Mouse (Mus musculus) stomach, postnatal 0 days (tissue): ENCODE measurements around the gene Rack1. TPM values are rescaled to one million over a fixed set of nuclear protein-coding genes. Genes with fewer than 3 reads are reported as not detected.
"Not testable (repeated sequence)": the region's sequence is repeated elsewhere in the genome, so short reads cannot be mapped to it uniquely, and the experiment has no call there.

Experiments used
- ATAC-seq: fragments of 200-750 bp; cut with Nextera tagmentation; 2 replicates; pipeline ENCODE4 v1.8.0; 2017; ENCODE audit not compliant: low FRiP score, low TSS enrichment
- DNase-seq: peaks from one replicate; pipeline ENCODE4 v3.0.0-alpha.2; 2016; ENCODE audit warnings: low spot score
- H3K27ac ChIP-seq: fragments of 300-500 bp; sonication (generic); replicated peaks from 2 replicates; pipeline ENCODE4 v1.5.1; 2014; ENCODE audit warnings: mild to moderate bottlenecking, control low read depth
- H3K27me3 ChIP-seq: fragments of 300-500 bp; sonication (generic); 2 replicates; pipeline ENCODE4 v1.6.1; 2014; ENCODE audit warnings: low read length; ENCODE audit not compliant: control insufficient read depth, insufficient read depth
- H3K36me3 ChIP-seq: fragments of 300-500 bp; sonication (generic); 2 replicates; pipeline ENCODE4 v1.6.1; 2014; ENCODE audit warnings: low read length, mixed read lengths; ENCODE audit not compliant: control insufficient read depth, insufficient read depth
- H3K4me1 ChIP-seq: fragments of 300-500 bp; sonication (generic); replicated peaks from 2 replicates; pipeline ENCODE4 v1.6.1; 2014; ENCODE audit warnings: antibody characterized with exemption; ENCODE audit not compliant: control insufficient read depth, insufficient read depth
- H3K4me2 ChIP-seq: fragments of 300-500 bp; sonication (generic); replicated peaks from 2 replicates; pipeline ENCODE4 v1.6.1; 2014; ENCODE audit warnings: low read depth, mild to moderate bottlenecking, control low read depth, moderate library complexity
- H3K4me3 ChIP-seq: fragments of 300-500 bp; sonication (generic); 2 replicates; pipeline ENCODE4 v1.5.1; 2014; ENCODE audit warnings: low read depth, low read length, control low read depth
- H3K9ac ChIP-seq: fragments of 300-500 bp; sonication (generic); 2 replicates; pipeline ENCODE4 v1.6.1; 2014; ENCODE audit warnings: mild to moderate bottlenecking, low read length, control low read depth, mixed read lengths
- H3K9me3 ChIP-seq: fragments of 300-500 bp; sonication (generic); 2 replicates; pipeline ENCODE4 v1.6.1; 2016; ENCODE audit warnings: low read length; ENCODE audit not compliant: control insufficient read depth
- CTCF ChIP-seq: IDR thresholded peaks from 2 replicates; pipeline ENCODE4 v1.5.1; 2016; ENCODE audit warnings: antibody characterized with exemption, low read depth, mild to moderate bottlenecking, moderate library complexity
- EP300 ChIP-seq: optimal IDR thresholded peaks from 2 replicates; pipeline ENCODE3; 2016; ENCODE audit warnings: antibody characterized with exemption
- WGBS: fragments of 180-500 bp; shearing (Covaris S2); extraction: QIAGEN DNeasy Blood & Tissue Kit; methylation state at CpG from one replicate; pipeline ENCODE4 v1.1.7; 2014; 5-methylcytosine and 5-hydroxymethylcytosine counted together
- polyA plus RNA-seq: library from polyadenylated mRNA; unstranded; fragments of >200 nt; fragmentation: Nextera tagmentation; extraction: Ambion mirVana; gene quantifications from 2 replicates; pipeline ENCODE4 v1.2.1, GENCODE M21; 2015

Gene Rack1
- polyA plus RNA-seq, 1 experiment from 2014 or later: 529 TPM

DNA sequence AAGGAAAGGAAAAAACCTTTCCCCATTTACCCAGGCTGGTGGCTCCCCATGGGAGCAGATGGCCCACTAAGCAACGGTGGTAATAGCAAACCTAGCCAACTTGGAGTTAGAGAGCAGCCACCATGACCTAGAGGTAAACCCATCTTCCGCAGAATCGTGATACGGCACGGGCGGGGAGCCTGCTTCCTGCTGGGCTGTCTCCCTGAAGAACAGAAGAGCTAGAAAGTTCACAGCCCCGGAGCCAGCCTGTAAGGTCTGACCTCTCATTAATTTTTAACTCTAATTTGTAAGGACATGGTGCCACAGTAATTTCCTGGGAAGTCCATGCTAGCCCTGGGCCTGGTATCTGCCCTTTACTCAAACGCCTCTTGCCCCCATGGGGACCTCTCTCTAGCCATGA is 9.2 kb upstream of the Rack1 start:
- Histone ChIP-seq H3K27ac (no peak overlapping the region), H3K9me3 (no peaks in the 10 kb centered on the region), H3K4me3 (no peak overlapping the region), H3K4me1 (no peaks in the 10 kb centered on the region), H3K36me3 (no peaks in the 10 kb centered on the region), H3K27me3 (no peaks in the 10 kb centered on the region), H3K4me2 (no peak overlapping the region), H3K9ac (no peak overlapping the region)
- WGBS: 53% methylated on average over 8 of the region's 8 CpGs
- TF ChIP-seq CTCF (no peak), EP300 (no peak)
- DNase-seq: no peak
- no peak for ATAC-seq

DNA sequence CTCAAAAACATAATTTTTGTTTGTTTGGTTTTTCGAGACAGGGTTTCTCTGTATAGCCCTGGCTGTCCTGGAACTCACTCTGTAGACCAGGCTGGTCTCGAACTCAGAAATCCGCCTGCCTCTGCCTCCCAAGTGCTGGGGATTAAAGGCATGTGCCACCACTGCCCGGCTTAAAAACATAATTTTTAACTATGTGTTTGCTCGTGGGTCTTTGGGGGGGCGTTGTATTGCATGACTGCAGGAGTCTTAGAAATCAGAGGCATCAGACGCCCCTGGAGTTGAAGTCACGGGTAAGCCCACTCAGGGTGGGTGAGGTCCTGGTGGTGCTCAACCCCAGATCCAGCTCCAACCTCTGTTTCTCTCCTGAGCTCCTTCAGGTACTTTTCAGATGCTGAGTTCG is 8.2 kb upstream of the Rack1 start:
- 89% methylated on average over 9 of the region's 9 CpGs for WGBS
- not testable (repeated sequence) for H3K4me2 ChIP-seq, H3K27ac ChIP-seq, DNase-seq, H3K27me3 ChIP-seq, H3K9me3 ChIP-seq, H3K9ac ChIP-seq, H3K4me3 ChIP-seq, H3K4me1 ChIP-seq, H3K36me3 ChIP-seq, ATAC-seq

DNA sequence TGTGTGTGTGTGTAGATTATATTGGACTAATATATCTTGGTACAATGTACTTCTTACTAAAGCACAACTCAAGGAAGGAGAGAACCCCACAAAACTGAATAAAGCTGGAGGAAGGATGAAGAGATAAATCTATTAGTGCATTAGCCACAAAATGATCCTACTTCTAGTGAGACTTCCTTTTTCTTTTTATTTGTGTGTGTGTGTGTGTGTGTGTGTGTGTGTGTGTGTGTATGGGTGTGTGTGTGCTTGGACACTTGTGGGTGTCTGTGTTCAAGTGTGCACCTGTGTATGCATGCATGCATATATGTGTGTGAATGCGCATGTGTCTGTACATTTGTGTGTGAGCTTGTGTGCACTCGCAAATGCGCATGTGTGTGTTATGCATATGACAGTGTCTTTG is 6.9 kb upstream of the Rack1 start:
- no peak overlapping the region for H3K4me3 ChIP-seq
- H3K27me3 ChIP-seq: no peaks in the 10 kb centered on the region
- no peaks in the 10 kb centered on the region for H3K4me1 ChIP-seq
- ATAC-seq (no peak), DNase-seq (no peak)
- H3K9ac ChIP-seq: no peak overlapping the region
- H3K27ac ChIP-seq: no peak overlapping the region
- no peaks in the 10 kb centered on the region for H3K36me3 ChIP-seq
- no peak overlapping the region for H3K4me2 ChIP-seq
- TF ChIP-seq EP300: no peak
- no peak for TF ChIP-seq CTCF
- 97% methylated on average over 3 of the region's 3 CpGs for WGBS
- no peaks in the 10 kb centered on the region for H3K9me3 ChIP-seq

DNA sequence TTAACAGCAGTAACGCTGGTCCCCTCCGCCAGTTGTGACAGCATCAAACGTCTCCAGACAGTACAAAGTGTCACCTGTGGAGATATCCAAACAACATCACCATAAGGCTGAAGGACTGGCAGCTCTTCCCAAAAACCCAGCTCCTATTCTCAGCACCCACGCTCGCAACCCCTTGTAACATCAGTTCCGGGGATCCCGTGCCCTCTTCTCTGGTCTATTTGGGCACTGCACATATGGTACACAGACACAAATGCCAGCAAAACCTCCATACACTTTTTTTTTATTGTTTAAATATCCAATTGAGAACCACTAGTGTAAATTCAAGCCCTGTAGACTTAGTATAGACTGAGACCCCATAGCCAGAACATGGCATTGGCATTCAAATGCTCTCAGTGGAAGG is 4.9 kb upstream of the Rack1 start:
- Histone ChIP-seq H3K27ac (no peak overlapping the region), H3K4me2 (no peak overlapping the region), H3K9ac (no peak overlapping the region), H3K36me3 (no peaks in the 10 kb centered on the region), H3K4me3 (no peak overlapping the region), H3K27me3 (no peaks in the 10 kb centered on the region), H3K9me3 (no peaks in the 10 kb centered on the region), H3K4me1 (no peaks in the 10 kb centered on the region)
- ATAC-seq (no peak), DNase-seq (no peak)
- 87% methylated on average over 7 of the region's 7 CpGs for WGBS
- TF ChIP-seq CTCF (no peak), EP300 (no peak)

DNA sequence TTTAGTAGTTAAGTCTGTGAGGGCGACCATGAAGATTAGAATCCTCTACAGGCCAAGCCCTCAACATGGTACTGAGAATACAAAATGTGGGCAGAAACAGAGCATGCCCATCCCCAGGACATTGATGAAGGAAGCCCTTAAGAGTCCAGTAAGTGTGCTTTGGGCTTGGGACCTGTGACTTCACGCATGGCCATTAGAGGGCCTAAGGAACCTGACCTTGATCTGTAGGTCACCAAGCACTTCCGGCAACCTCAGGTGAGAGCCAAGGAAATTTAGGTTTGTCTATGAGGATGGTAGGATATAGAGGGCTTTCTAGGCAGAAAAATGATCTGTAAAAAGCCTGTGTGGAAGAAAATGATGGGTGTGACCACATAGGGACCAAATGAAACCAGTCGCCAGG is 3.8 kb upstream of the Rack1 start:
- no peak overlapping the region for H3K27ac ChIP-seq
- H3K4me2 ChIP-seq: no peak overlapping the region
- H3K36me3 ChIP-seq: no peaks in the 10 kb centered on the region
- H3K4me3 ChIP-seq: no peak overlapping the region
- no peaks in the 10 kb centered on the region for H3K9me3 ChIP-seq
- no peak overlapping the region for H3K9ac ChIP-seq
- ATAC-seq (no peak), DNase-seq (no peak)
- no peaks in the 10 kb centered on the region for H3K27me3 ChIP-seq
- no peaks in the 10 kb centered on the region for H3K4me1 ChIP-seq
- TF ChIP-seq EP300 (no peak), CTCF (peak; percentile 25)
- WGBS: 85% methylated on average over 4 of the region's 4 CpGs

DNA sequence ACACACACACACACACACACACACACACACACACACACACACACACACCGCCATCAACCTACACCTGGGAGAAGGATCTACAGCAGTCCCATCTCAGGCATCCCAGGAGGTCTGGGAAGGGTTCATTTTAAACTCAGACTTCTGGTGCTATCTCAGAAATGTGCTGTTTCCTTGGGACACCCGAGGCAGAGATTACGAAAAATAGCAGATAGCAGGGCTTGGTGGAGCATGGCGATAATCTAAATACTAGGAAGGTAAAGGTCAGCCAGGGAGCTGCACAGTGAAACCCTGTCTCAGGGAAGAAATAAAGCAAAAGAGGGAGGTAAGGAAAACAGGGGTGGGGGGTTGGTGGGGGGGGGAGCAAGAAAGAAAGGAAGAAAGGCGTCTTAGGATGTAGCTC is 2.8 kb upstream of the Rack1 start:
- 65% methylated on average over 5 of the region's 5 CpGs for WGBS
- no peaks in the 10 kb centered on the region for H3K4me1 ChIP-seq
- peaks cover 2% of the 10 kb centered on the region for H3K36me3 ChIP-seq
- DNase-seq (no peak), ATAC-seq (no peak)
- TF ChIP-seq CTCF: no peak
- no peak for TF ChIP-seq EP300
- H3K27ac ChIP-seq: no peak overlapping the region
- no peaks in the 10 kb centered on the region for H3K27me3 ChIP-seq
- no peak overlapping the region for H3K4me2 ChIP-seq
- H3K9ac ChIP-seq: no peak overlapping the region
- no peaks in the 10 kb centered on the region for H3K9me3 ChIP-seq
- no peak overlapping the region for H3K4me3 ChIP-seq
